Mouse (Mus musculus) hindbrain, postnatal 0 days (tissue): Measurements from ENCODE around the gene Fbxw7. TPM values are rescaled to one million over a fixed set of nuclear protein-coding genes. Genes with fewer than 3 reads are reported as not detected.

Experiments
- ATAC-seq: fragments of 200-750 bp; cut with Nextera tagmentation; 2 replicates; pipeline ENCODE4 v1.8.0; 2017; ENCODE audit warnings: mild to moderate bottlenecking, moderate TSS enrichment, moderate library complexity
- DNase-seq: peaks from one replicate; pipeline ENCODE4 v3.0.0-alpha.2; 2015; ENCODE audit warnings: low spot score
- H3K27ac ChIP-seq: fragments of 300-500 bp; sonication (generic); 2 replicates; pipeline ENCODE4 v1.5.1; 2014; ENCODE audit warnings: mild to moderate bottlenecking
- H3K27me3 ChIP-seq: fragments of 300-500 bp; sonication (generic); 2 replicates; pipeline ENCODE4 v1.6.1; 2014; ENCODE audit warnings: low read length, mixed read lengths; ENCODE audit not compliant: insufficient read depth
- H3K36me3 ChIP-seq: fragments of 300-500 bp; sonication (generic); 2 replicates; pipeline ENCODE4 v1.6.1; 2014; ENCODE audit warnings: low read length, mixed read lengths; ENCODE audit not compliant: insufficient read depth
- H3K4me1 ChIP-seq: fragments of 300-500 bp; sonication (generic); 2 replicates; pipeline ENCODE4 v1.6.1; 2014; ENCODE audit warnings: antibody characterized with exemption, low read length, mixed read lengths; ENCODE audit not compliant: insufficient read depth
- H3K4me2 ChIP-seq: fragments of 300-500 bp; sonication (generic); 2 replicates; pipeline ENCODE4 v1.6.1; 2014; ENCODE audit warnings: low read depth, mild to moderate bottlenecking, low read length, moderate library complexity, mixed read lengths
- H3K4me3 ChIP-seq: fragments of 300-500 bp; sonication (generic); 2 replicates; pipeline ENCODE4 v1.5.1; 2014; ENCODE audit warnings: low read length
- H3K9ac ChIP-seq: fragments of 300-500 bp; sonication (generic); replicated peaks from 2 replicates; pipeline ENCODE4 v1.6.1; 2014; ENCODE audit warnings: mild to moderate bottlenecking, low read length, moderate library complexity, mixed read lengths
- H3K9me3 ChIP-seq: fragments of 300-500 bp; sonication (generic); 2 replicates; pipeline ENCODE4 v1.6.1; 2016; ENCODE audit warnings: low read length, mixed read lengths
- CTCF ChIP-seq: IDR thresholded peaks from 2 replicates; pipeline ENCODE4 v1.5.1; 2016; ENCODE audit warnings: antibody characterized with exemption, control low read depth, low read depth
- WGBS: fragments of 180-500 bp; shearing (Covaris S2); extraction: QIAGEN DNeasy Blood & Tissue Kit; methylation state at CpG from one replicate; pipeline ENCODE4 v1.1.7; 2014; 5-methylcytosine and 5-hydroxymethylcytosine counted together
- polyA plus RNA-seq: library from polyadenylated mRNA; unstranded; fragments of >200 nt; fragmentation: Nextera tagmentation; extraction: Ambion mirVana; gene quantifications from 2 replicates; pipeline ENCODE4 v1.2.1, GENCODE M21; 2015
- total RNA-seq: library from RNA; depleted of rRNA; stranded (reverse); fragments of >200 nt; gene quantifications from 2 replicates; pipeline ENCODE4 v1.2.3, GENCODE M21; 2014

Fbxw7 gene
- total and polyA plus RNA-seq, 2 experiments from 2014 or later: 40.1 to 40.7 TPM

- DNase-seq: no peak
- no peak for TF ChIP-seq CTCF
- Histone ChIP-seq H3K9ac (no peak overlapping the region), H3K36me3 (no peaks in the 10 kb centered on the region), H3K4me2 (no peak overlapping the region), H3K4me1 (no peaks in the 10 kb centered on the region; the same call in 1 of the 2 replicates), H3K27me3 (no peaks in the 10 kb centered on the region), H3K27ac (no peak overlapping the region), H3K4me3 (no peak overlapping the region), H3K9me3 (no peaks in the 10 kb centered on the region)
- 63% methylated on average over 5 of the region's 5 CpGs for WGBS
- no peak for ATAC-seq
Observed at GRCm38 (mm10) chr3:84936956-84937355, 121.9 kb downstream of the Fbxw7 start.

GRCm38 (mm10) chr3:84937360-84938355, 122.6 kb downstream of the Fbxw7 start:
- peak; percentile 62; the same call in 1 of the 2 replicates for ATAC-seq
- H3K4me2 ChIP-seq: no peak overlapping the region

GRCm38 (mm10) chr3:84944933-84945332, 129.9 kb downstream of the Fbxw7 start:
- H3K9me3 ChIP-seq: no peaks in the 10 kb centered on the region
- ATAC-seq: no peak
- no peak overlapping the region for H3K9ac ChIP-seq
- H3K36me3 ChIP-seq: no peaks in the 10 kb centered on the region
- H3K4me1 ChIP-seq: no peaks in the 10 kb centered on the region
- no peak overlapping the region for H3K4me2 ChIP-seq
- no peak for TF ChIP-seq CTCF
- no peak overlapping the region for H3K4me3 ChIP-seq
- no peak overlapping the region for H3K27ac ChIP-seq
- H3K27me3 ChIP-seq: no peaks in the 10 kb centered on the region
- 93% methylated on average over 3 of the region's 3 CpGs for WGBS
- no peak for DNase-seq

More at GRCm38 (mm10) chr3:84937360-84938355, 122.6 kb downstream of the Fbxw7 start:
- Histone ChIP-seq H3K36me3 (no peaks in the 10 kb centered on the region), H3K27me3 (no peaks in the 10 kb centered on the region), H3K4me1 (no peaks in the 10 kb centered on the region; the same call in 1 of the 2 replicates), H3K27ac (no peak overlapping the region), H3K9ac (peak overlapping the region; percentile 17; the same call in 1 of the 2 replicates), H3K9me3 (no peaks in the 10 kb centered on the region), H3K4me3 (no peak overlapping the region)
- 33% methylated on average over 12 of the region's 12 CpGs for WGBS
- TF ChIP-seq CTCF: no peak
- peak; percentile 67 for DNase-seq

- Histone ChIP-seq H3K27me3 (no peaks in the 10 kb centered on the region), H3K4me1 (no peaks in the 10 kb centered on the region), H3K9ac (no peak overlapping the region), H3K27ac (no peak overlapping the region), H3K4me3 (no peak overlapping the region), H3K4me2 (no peak overlapping the region), H3K36me3 (no peaks in the 10 kb centered on the region), H3K9me3 (no peaks in the 10 kb centered on the region)
- TF ChIP-seq CTCF: no peak
- DNase-seq (no peak), ATAC-seq (no peak)
- 91% methylated on average over 1 of the region's 1 CpGs for WGBS
Observed at GRCm38 (mm10) chr3:84946381-84946780, 131.3 kb downstream of the Fbxw7 start.

GRCm38 (mm10) chr3:84949387-84949786, 134.3 kb downstream of the Fbxw7 start:
- no peak overlapping the region for H3K4me2 ChIP-seq
- H3K9ac ChIP-seq: no peak overlapping the region
- no peak for TF ChIP-seq CTCF
- no peaks in the 10 kb centered on the region for H3K4me1 ChIP-seq
- no peak for ATAC-seq
- H3K27me3 ChIP-seq: no peaks in the 10 kb centered on the region
- WGBS: 86% methylated on average over 4 of the region's 4 CpGs
- DNase-seq: no peak
- H3K27ac ChIP-seq: no peak overlapping the region
- no peaks in the 10 kb centered on the region for H3K9me3 ChIP-seq
- H3K36me3 ChIP-seq: no peaks in the 10 kb centered on the region
- no peak overlapping the region for H3K4me3 ChIP-seq

GRCm38 (mm10) chr3:84951698-84952097, 136.6 kb downstream of the Fbxw7 start:
- Histone ChIP-seq H3K4me1 (no peaks in the 10 kb centered on the region), H3K27me3 (no peaks in the 10 kb centered on the region), H3K9ac (peak overlapping the region; percentile 67), H3K9me3 (no peaks in the 10 kb centered on the region), H3K4me3 (peak overlapping the region; percentile 65), H3K27ac (peak overlapping the region; percentile 90), H3K4me2 (peak overlapping the region; percentile 56), H3K36me3 (no peaks in the 10 kb centered on the region)
- peak; percentile 50 for DNase-seq
- no peak for TF ChIP-seq CTCF
- ATAC-seq: peak; percentile 86
- WGBS: 12% methylated on average over 2 of the region's 2 CpGs
